Mouse (Mus musculus): ENCODE data around the gene Acer1. TPM values are rescaled to one million over a fixed set of nuclear protein-coding genes. Genes with fewer than 3 reads are reported as not detected.

Acer1 gene
- polyA plus RNA-seq, 1 experiment = not detected

GRCm38 (mm10) chr17:56907887-56908286, 74.0 kb downstream of the Acer1 start:
- Histone ChIP-seq H3K27me3 (replicated peaks; ENCODE audit: control insufficient read depth, insufficient read depth, low read length) (no peaks in the 10 kb centered on the region), H3K27ac (ENCODE audit: insufficient read depth, low read depth, low read length) (peak overlapping the region; percentile 41; the same call in 1 of the 2 replicates), H3K4me1 (ENCODE audit: control insufficient read depth, insufficient read depth, low read length) (no peaks in the 10 kb centered on the region), H3K4me3 (ENCODE audit: insufficient read depth, low read depth, low read length) (no peak overlapping the region), H3K36me3 (ENCODE audit: control insufficient read depth, insufficient read depth, low read length) (no peaks in the 10 kb centered on the region)
- TF ChIP-seq POLR2A (IDR thresholded peaks at IDR 0.05; ENCODE audit: low read depth, low read length) (no peak), CTCF (conservative IDR thresholded peaks at IDR 0.05; ENCODE audit: insufficient read depth, insufficient read length, low read depth, low read length) (no peak)
- 55% methylated on average over 9 of the region's 9 CpGs for WGBS
- peak; percentile 18 for DNase-seq

- Histone ChIP-seq H3K27me3 (replicated peaks; ENCODE audit: control insufficient read depth, insufficient read depth, low read length) (no peaks in the 10 kb centered on the region), H3K27ac (ENCODE audit: insufficient read depth, low read depth, low read length) (peak overlapping the region; percentile 49; the same call in 1 of the 2 replicates), H3K4me1 (ENCODE audit: control insufficient read depth, insufficient read depth, low read length) (no peaks in the 10 kb centered on the region), H3K36me3 (ENCODE audit: control insufficient read depth, insufficient read depth, low read length) (no peaks in the 10 kb centered on the region), H3K4me3 (ENCODE audit: insufficient read depth, low read depth, low read length) (no peak overlapping the region)
- DNase-seq = peak; percentile 82
- WGBS = 66% methylated on average over 5 of the region's 5 CpGs
- no peak for TF ChIP-seq POLR2A (IDR thresholded peaks at IDR 0.05; ENCODE audit: low read depth, low read length)
- TF ChIP-seq CTCF (conservative IDR thresholded peaks at IDR 0.05; ENCODE audit: insufficient read depth, insufficient read length, low read depth, low read length) = no peak
These were observed 74.8 kb downstream of the Acer1 start for GRCm38 (mm10) chr17:56907096-56907495.

GRCm38 (mm10) chr17:56906166-56906565, 75.8 kb downstream of the Acer1 start:
- no peak for TF ChIP-seq CTCF (conservative IDR thresholded peaks at IDR 0.05; ENCODE audit: insufficient read depth, insufficient read length, low read depth, low read length)
- TF ChIP-seq POLR2A (IDR thresholded peaks at IDR 0.05; ENCODE audit: low read depth, low read length) = no peak
- H3K27ac ChIP-seq (ENCODE audit: insufficient read depth, low read depth, low read length) = no peak overlapping the region
- H3K27me3 ChIP-seq (replicated peaks; ENCODE audit: control insufficient read depth, insufficient read depth, low read length) = no peaks in the 10 kb centered on the region
- no peaks in the 10 kb centered on the region for H3K4me1 ChIP-seq (ENCODE audit: control insufficient read depth, insufficient read depth, low read length)
- no peaks in the 10 kb centered on the region for H3K36me3 ChIP-seq (ENCODE audit: control insufficient read depth, insufficient read depth, low read length)
- WGBS = 90% methylated on average over 3 of the region's 3 CpGs
- H3K4me3 ChIP-seq (ENCODE audit: insufficient read depth, low read depth, low read length) = no peak overlapping the region
- no peak for DNase-seq

Other genes with a start within 250 kb of the Acer1 start
- gene Nrtn, start 224.6 kb downstream of the Acer1 start, polyA plus RNA-seq (2012; rRNA removed) = 19.2 and 27.1 TPM in 2 replicates
- 43.6 and 55.2 TPM in 2 replicates for gene Dus3l, start 217.4 kb downstream of the Acer1 start, polyA plus RNA-seq (2012; rRNA removed)
- gene Prr22, start 211.9 kb downstream of the Acer1 start, polyA plus RNA-seq (2012; rRNA removed) = 1.9 and 2.3 TPM in 2 replicates
- 4.8 and 6.2 TPM in 2 replicates for gene Rfx2, start 151.1 kb downstream of the Acer1 start, polyA plus RNA-seq (2012; rRNA removed)
- gene Acsbg2, start 107.7 kb downstream of the Acer1 start, polyA plus RNA-seq (2012; rRNA removed) = 0.05 TPM in 2 replicates
- 0.03 and 0.07 TPM in 2 replicates for gene 1700061G19Rik, start 106.6 kb downstream of the Acer1 start, polyA plus RNA-seq (2012; rRNA removed)
- 30.1 and 37.9 TPM in 2 replicates for gene Mllt1, start 46.7 kb downstream of the Acer1 start, polyA plus RNA-seq (2012; rRNA removed)
- gene Clpp, start 8.2 kb upstream of the Acer1 start, polyA plus RNA-seq (2012; rRNA removed) = 245 and 276 TPM in 2 replicates
- gene Alkbh7, start 15.2 kb upstream of the Acer1 start, polyA plus RNA-seq (2012; rRNA removed) = 54.4 and 59.2 TPM in 2 replicates
- not detected in 2 replicates for gene Pspn, start 17.9 kb upstream of the Acer1 start, polyA plus RNA-seq (2012; rRNA removed)
- gene Gtf2f1, start 29.2 kb upstream of the Acer1 start, polyA plus RNA-seq (2012; rRNA removed) = 22.0 and 25.1 TPM in 2 replicates
- 0.11 and 0.15 TPM in 2 replicates for gene Gm17949, start 29.3 kb upstream of the Acer1 start, polyA plus RNA-seq (2012; rRNA removed)
- gene Khsrp, start 49.4 kb upstream of the Acer1 start, polyA plus RNA-seq (2012; rRNA removed) = 49.7 and 51.1 TPM in 2 replicates
- 0.13 TPM in 1 of 2 replicates, not detected in the other for gene Slc25a41, start 59.5 kb upstream of the Acer1 start, polyA plus RNA-seq (2012; rRNA removed)
- 110 and 124 TPM in 2 replicates for gene Crb3, start 77.0 kb upstream of the Acer1 start, polyA plus RNA-seq (2012; rRNA removed)
- gene Slc25a23, start 77.7 kb upstream of the Acer1 start, polyA plus RNA-seq (2012; rRNA removed) = 121 and 124 TPM in 2 replicates
- gene Dennd1c, start 96.4 kb upstream of the Acer1 start, polyA plus RNA-seq (2012; rRNA removed) = 2.0 and 4.9 TPM in 2 replicates
- 2.1 and 2.9 TPM in 2 replicates for gene Tubb4a, start 105.7 kb upstream of the Acer1 start, polyA plus RNA-seq (2012; rRNA removed)
- 1.6 and 2.5 TPM in 2 replicates for gene Tnfsf9, start 123.2 kb upstream of the Acer1 start, polyA plus RNA-seq (2012; rRNA removed)
- 0.13 TPM in 1 of 2 replicates, not detected in the other for gene Cd70, start 167.7 kb upstream of the Acer1 start, polyA plus RNA-seq (2012; rRNA removed)
- gene Tnfsf14, start 212.1 kb upstream of the Acer1 start, polyA plus RNA-seq (2012; rRNA removed) = 0.35 and 0.44 TPM in 2 replicates
- gene C3, start 246.0 kb upstream of the Acer1 start, polyA plus RNA-seq (2012; rRNA removed) = 51.5 and 69.4 TPM in 2 replicates